Mouse (Mus musculus) stomach, embryonic 15.5 days (tissue): ENCODE measurements around the gene Foxg1. TPM values are rescaled to one million over a fixed set of nuclear protein-coding genes. Genes with fewer than 3 reads are reported as not detected.
A peak's percentile ranks its signal among the peaks of the same experiment; 100 is the strongest.

Experiments
- ATAC-seq: fragments of 200-750 bp; cut with Nextera tagmentation; 2 replicates; pipeline ENCODE4 v1.8.0; 2017; ENCODE audit warnings: low read depth, moderate number of reproducible peaks, moderate TSS enrichment; ENCODE audit not compliant: insufficient read depth, low FRiP score
- H3K27ac ChIP-seq: fragments of 300-500 bp; sonication (generic); 2 replicates; pipeline ENCODE4 v1.5.1; 2015; ENCODE audit warnings: mild to moderate bottlenecking, inconsistent platforms
- H3K27me3 ChIP-seq: fragments of 300-500 bp; sonication (generic); replicated peaks from 2 replicates; pipeline ENCODE4 v1.6.1; 2015; ENCODE audit warnings: inconsistent platforms
- H3K36me3 ChIP-seq: fragments of 300-500 bp; sonication (generic); 2 replicates; pipeline ENCODE4 v1.6.1; 2015; ENCODE audit warnings: inconsistent platforms
- H3K4me1 ChIP-seq: fragments of 300-500 bp; sonication (generic); 2 replicates; pipeline ENCODE4 v1.6.1; 2015; ENCODE audit warnings: inconsistent platforms
- H3K4me2 ChIP-seq: fragments of 300-500 bp; sonication (generic); 2 replicates; pipeline ENCODE4 v1.6.1; 2015; ENCODE audit warnings: mild to moderate bottlenecking, inconsistent platforms
- H3K4me3 ChIP-seq: fragments of 300-500 bp; sonication (generic); replicated peaks from 2 replicates; pipeline ENCODE4 v1.5.1; 2015; ENCODE audit warnings: inconsistent platforms
- H3K9ac ChIP-seq: fragments of 300-500 bp; sonication (generic); 2 replicates; pipeline ENCODE4 v1.6.1; 2015; ENCODE audit warnings: inconsistent platforms
- H3K9me3 ChIP-seq: fragments of 300-500 bp; sonication (generic); 2 replicates; pipeline ENCODE4 v1.6.1; 2016; ENCODE audit warnings: inconsistent platforms
- WGBS: fragments of 180-500 bp; shearing (Covaris S2); methylation state at CpG from one replicate; pipeline ENCODE4 v1.1.7; 2015; 5-methylcytosine and 5-hydroxymethylcytosine counted together
- polyA plus RNA-seq: library from polyadenylated mRNA; unstranded; fragments of >200 nt; fragmentation: Nextera tagmentation; extraction: Ambion mirVana; gene quantifications from 2 replicates; pipeline ENCODE4 v1.2.1, GENCODE M21; 2015

The Foxg1 gene
- polyA plus RNA-seq, 1 experiment from 2014 or later: 0.06 TPM

GRCm38 (mm10) chr12:49387856-49388598 lies 5.6 kb downstream of the Foxg1 start:
- no peaks in the 10 kb centered on the region for H3K36me3 ChIP-seq
- H3K4me3 ChIP-seq: no peak overlapping the region
- no peak overlapping the region for H3K4me2 ChIP-seq
- no peak overlapping the region for H3K9ac ChIP-seq
- no peak for ATAC-seq
- peaks cover 63% of the 10 kb centered on the region for H3K27me3 ChIP-seq
- peaks cover 16% of the 10 kb centered on the region for H3K4me1 ChIP-seq
- H3K9me3 ChIP-seq: no peaks in the 10 kb centered on the region
- 8% methylated on average over 2 of the region's 2 CpGs for WGBS
- H3K27ac ChIP-seq: no peak overlapping the region

GRCm38 (mm10) chr12:49389666-49390065 lies 7.2 kb downstream of the Foxg1 start:
- 7% methylated on average over 5 of the region's 5 CpGs for WGBS

DNA sequence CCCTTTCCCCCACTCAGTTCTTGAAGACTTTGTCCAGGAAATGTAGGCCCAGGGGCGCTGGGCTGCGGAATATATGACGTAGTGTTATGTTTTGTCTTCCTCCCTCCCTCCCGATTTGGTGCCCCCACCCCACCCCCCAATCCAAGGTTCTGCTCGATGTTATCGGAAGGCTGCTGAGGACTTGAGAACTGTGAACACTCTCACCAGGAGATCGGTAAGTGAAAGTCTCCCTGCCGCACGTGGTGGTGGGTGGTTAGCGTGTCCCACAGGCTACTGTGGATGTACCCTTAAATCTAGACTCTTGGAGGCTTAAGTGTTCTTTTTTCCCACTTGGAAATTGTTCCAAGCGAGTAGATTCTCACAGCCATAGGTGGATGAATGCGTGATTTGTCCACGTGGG lies 7.8 kb downstream of the Foxg1 start:
- Histone ChIP-seq H3K27me3 (peaks cover 58% of the 10 kb centered on the region), H3K36me3 (no peaks in the 10 kb centered on the region), H3K4me3 (no peak overlapping the region), H3K4me2 (no peak overlapping the region), H3K9me3 (no peaks in the 10 kb centered on the region), H3K9ac (no peak overlapping the region), H3K27ac (no peak overlapping the region), H3K4me1 (peaks cover 4% of the 10 kb centered on the region; the same call in 1 of the 2 replicates)
- WGBS: 8% methylated on average over 13 of the region's 13 CpGs
- no peak for ATAC-seq

More at GRCm38 (mm10) chr12:49389666-49390065, 7.2 kb downstream of the Foxg1 start:
- H3K4me1 ChIP-seq: peaks cover 5% of the 10 kb centered on the region; the same call in 1 of the 2 replicates
- H3K36me3 ChIP-seq: no peaks in the 10 kb centered on the region
- no peak overlapping the region for H3K4me3 ChIP-seq
- peaks cover 58% of the 10 kb centered on the region for H3K27me3 ChIP-seq
- no peak overlapping the region for H3K9ac ChIP-seq
- no peaks in the 10 kb centered on the region for H3K9me3 ChIP-seq
- H3K4me2 ChIP-seq: no peak overlapping the region
- H3K27ac ChIP-seq: no peak overlapping the region
- no peak for ATAC-seq

- Histone ChIP-seq H3K36me3 (no peaks in the 10 kb centered on the region), H3K4me3 (peak overlapping the region; percentile 26), H3K9me3 (no peaks in the 10 kb centered on the region), H3K27ac (no peak overlapping the region), H3K27me3 (peaks cover 55% of the 10 kb centered on the region), H3K4me2 (peak overlapping the region; percentile 44), H3K9ac (no peak overlapping the region), H3K4me1 (peaks cover 4% of the 10 kb centered on the region; the same call in 1 of the 2 replicates)
- ATAC-seq: no peak
- 6% methylated on average over 9 of the region's 9 CpGs for WGBS
Measured at GRCm38 (mm10) chr12:49390926-49391304, 8.5 kb downstream of the Foxg1 start.

DNA sequence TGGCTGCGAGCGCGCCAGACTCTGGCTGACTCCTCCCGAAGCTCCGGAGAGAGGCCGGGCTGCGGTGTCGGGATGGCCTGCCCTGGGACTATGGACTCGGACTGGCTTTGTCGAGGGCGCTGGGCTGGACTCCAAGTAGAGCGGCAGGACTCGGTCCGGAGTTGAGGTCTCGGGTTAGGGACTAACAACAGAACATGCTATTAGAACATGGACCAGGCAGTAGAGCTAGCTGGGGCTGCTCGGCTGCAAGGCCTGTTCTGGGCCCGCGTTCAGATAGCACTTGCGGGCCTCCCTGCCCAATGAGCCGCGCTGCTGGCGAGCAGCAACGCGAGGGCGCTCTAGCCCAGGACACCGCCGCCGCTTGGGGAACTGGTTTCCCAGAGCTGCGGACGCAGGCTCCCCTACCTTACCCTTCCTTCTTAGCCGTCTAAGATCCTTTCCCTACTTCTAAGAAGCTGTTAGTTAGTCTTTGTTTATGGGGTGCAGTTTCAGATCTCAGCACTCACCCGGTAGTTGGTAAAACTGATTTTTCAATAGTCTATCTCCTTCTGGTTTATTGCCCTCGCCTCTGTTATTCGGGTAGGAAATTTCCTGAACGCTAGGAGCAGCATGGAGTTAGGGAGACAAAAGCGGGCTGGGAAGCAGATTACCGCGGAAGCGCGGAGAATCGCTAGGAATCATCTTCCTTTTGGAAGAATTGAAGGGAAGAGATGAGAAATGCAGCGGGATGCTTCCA lies 9.0 kb downstream of the Foxg1 start:
- WGBS: under 1% methylated on average over 42 of the region's 42 CpGs
- Histone ChIP-seq H3K4me1 (peaks cover 4% of the 10 kb centered on the region; the same call in 1 of the 2 replicates), H3K9ac (no peak overlapping the region), H3K27me3 (peaks cover 54% of the 10 kb centered on the region), H3K9me3 (no peaks in the 10 kb centered on the region), H3K27ac (no peak overlapping the region), H3K4me3 (peak overlapping the region; percentile 26), H3K4me2 (peak overlapping the region; percentile 44), H3K36me3 (no peaks in the 10 kb centered on the region)
- peak; percentile 89 for ATAC-seq

DNA sequence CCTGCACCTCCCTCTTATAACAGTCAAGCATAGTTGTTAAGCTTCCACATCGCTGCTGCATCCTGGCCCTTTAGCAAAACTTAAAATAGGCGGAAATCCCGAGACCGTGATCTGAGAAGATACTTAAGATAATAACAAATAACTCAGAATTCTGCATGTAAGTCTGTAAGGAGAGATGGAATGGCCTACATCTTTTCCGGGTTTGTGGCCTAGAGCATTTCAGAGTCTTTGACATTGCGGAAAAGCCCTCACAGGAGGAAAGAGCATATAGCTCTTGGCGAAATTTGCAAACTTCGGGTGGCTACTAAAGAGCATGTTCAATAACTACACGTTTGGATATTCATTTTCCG lies 9.6 kb downstream of the Foxg1 start:
- Histone ChIP-seq H3K36me3 (no peaks in the 10 kb centered on the region), H3K9me3 (no peaks in the 10 kb centered on the region), H3K4me3 (0 out of 2 replicates have a peak overlapping the region, but pooled peaks have one; percentile 26), H3K9ac (no peak overlapping the region), H3K4me1 (peaks cover 4% of the 10 kb centered on the region; the same call in 1 of the 2 replicates), H3K27me3 (peaks cover 59% of the 10 kb centered on the region), H3K4me2 (peak overlapping the region; percentile 44), H3K27ac (no peak overlapping the region)
- no peak for ATAC-seq
- 4% methylated on average over 10 of the region's 10 CpGs for WGBS

GRCm38 (mm10) chr12:49392876-49393275 lies 10.4 kb downstream of the Foxg1 start:
- no peak for ATAC-seq
- Histone ChIP-seq H3K36me3 (no peaks in the 10 kb centered on the region), H3K27me3 (peaks cover 64% of the 10 kb centered on the region), H3K9me3 (no peaks in the 10 kb centered on the region), H3K4me3 (no peak overlapping the region), H3K4me2 (no peak overlapping the region), H3K27ac (no peak overlapping the region), H3K9ac (no peak overlapping the region), H3K4me1 (peaks cover 4% of the 10 kb centered on the region; the same call in 1 of the 2 replicates)
- 6% methylated on average over 5 of the region's 5 CpGs for WGBS

GRCm38 (mm10) chr12:49393639-49394038 lies 11.2 kb downstream of the Foxg1 start:
- H3K27me3 ChIP-seq: peaks cover 64% of the 10 kb centered on the region
- H3K9me3 ChIP-seq: no peaks in the 10 kb centered on the region
- no peak for ATAC-seq
- no peak overlapping the region for H3K4me2 ChIP-seq
- H3K36me3 ChIP-seq: no peaks in the 10 kb centered on the region
- H3K27ac ChIP-seq: no peak overlapping the region
- 8% methylated on average over 3 of the region's 3 CpGs for WGBS
- H3K4me1 ChIP-seq: peaks cover 4% of the 10 kb centered on the region; the same call in 1 of the 2 replicates
- H3K9ac ChIP-seq: no peak overlapping the region
- no peak overlapping the region for H3K4me3 ChIP-seq

DNA sequence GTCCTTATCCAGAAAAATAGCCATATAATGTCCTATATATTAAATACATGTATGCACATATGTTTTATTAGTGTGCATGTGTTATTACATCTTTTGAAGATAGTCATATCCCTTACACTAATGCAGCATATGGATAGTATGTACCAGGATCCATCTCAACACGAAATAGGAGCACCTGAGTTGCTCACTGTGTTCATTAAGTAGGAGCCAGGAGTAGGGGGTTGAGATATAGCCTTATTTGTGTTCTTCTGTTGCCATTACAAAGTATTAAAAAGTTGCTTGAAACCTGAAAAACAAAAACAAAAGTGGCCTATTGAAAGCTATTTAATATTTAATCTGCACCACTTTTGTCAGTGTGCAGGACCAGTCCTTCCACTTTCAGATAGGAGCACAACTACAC lies 11.7 kb downstream of the Foxg1 start:
- 9% methylated on average over 1 of the region's 1 CpGs for WGBS
- Histone ChIP-seq H3K27me3 (peaks cover 66% of the 10 kb centered on the region), H3K4me3 (no peak overlapping the region), H3K4me1 (peaks cover 4% of the 10 kb centered on the region; the same call in 1 of the 2 replicates), H3K9ac (no peak overlapping the region), H3K36me3 (no peaks in the 10 kb centered on the region), H3K9me3 (no peaks in the 10 kb centered on the region), H3K27ac (no peak overlapping the region), H3K4me2 (no peak overlapping the region)
- no peak for ATAC-seq

DNA sequence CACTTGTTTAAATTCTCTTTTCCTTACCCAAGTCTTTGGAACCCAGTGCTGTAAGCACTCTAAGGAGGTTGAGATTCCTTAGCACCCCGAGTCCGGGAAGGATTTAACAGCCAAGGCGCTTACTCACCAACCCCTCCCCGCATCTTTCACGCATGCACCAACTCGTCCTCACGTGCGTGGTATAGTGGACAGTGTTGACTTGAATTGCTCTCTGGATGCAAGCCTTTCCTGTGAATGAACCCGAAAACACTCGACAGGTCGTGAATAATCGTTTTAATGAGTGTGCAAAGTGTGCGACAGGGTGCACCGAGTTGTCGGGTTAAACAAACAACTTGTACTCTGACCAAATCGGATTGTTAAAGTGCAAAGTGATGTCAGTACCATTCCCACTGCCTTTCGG lies 12.4 kb downstream of the Foxg1 start:
- Histone ChIP-seq H3K27me3 (peaks cover 66% of the 10 kb centered on the region), H3K9me3 (no peaks in the 10 kb centered on the region), H3K36me3 (no peaks in the 10 kb centered on the region), H3K27ac (no peak overlapping the region), H3K4me1 (peaks cover 4% of the 10 kb centered on the region; the same call in 1 of the 2 replicates), H3K4me3 (no peak overlapping the region), H3K4me2 (no peak overlapping the region), H3K9ac (no peak overlapping the region)
- no peak for ATAC-seq
- 1% methylated on average over 17 of the region's 17 CpGs for WGBS

DNA sequence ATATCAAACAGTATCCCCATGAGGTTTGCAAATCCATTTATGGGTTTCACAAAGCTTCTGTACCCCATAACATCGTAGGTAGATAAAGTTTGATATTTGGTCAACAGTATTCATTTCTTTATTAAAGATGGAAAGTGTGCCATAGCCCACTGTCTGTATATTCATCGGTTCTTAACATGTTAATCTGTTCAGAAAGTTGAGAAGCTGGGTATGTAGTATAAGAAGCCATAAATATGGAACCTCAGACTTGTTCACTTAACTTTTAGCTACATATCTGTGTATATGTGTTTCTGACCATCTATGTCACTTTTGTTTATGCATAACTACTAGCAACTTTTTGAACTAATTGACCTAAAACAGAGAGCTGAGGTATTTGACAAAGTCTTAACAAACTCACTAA lies 13.5 kb downstream of the Foxg1 start:
- no peaks in the 10 kb centered on the region for H3K36me3 ChIP-seq
- H3K4me1 ChIP-seq: peaks cover 4% of the 10 kb centered on the region; the same call in 1 of the 2 replicates
- no peak overlapping the region for H3K9ac ChIP-seq
- no peak overlapping the region for H3K4me2 ChIP-seq
- no peak overlapping the region for H3K4me3 ChIP-seq
- 23% methylated on average over 2 of the region's 2 CpGs for WGBS
- peaks cover 68% of the 10 kb centered on the region for H3K27me3 ChIP-seq
- H3K9me3 ChIP-seq: no peaks in the 10 kb centered on the region
- ATAC-seq: no peak
- no peak overlapping the region for H3K27ac ChIP-seq

- H3K4me1 ChIP-seq: peaks cover 7% of the 10 kb centered on the region
- ATAC-seq: no peak
- WGBS: 36% methylated on average over 1 of the region's 1 CpGs
Measured at GRCm38 (mm10) chr12:49396776-49397175, 14.3 kb downstream of the Foxg1 start.

More at GRCm38 (mm10) chr12:49396776-49397175, 14.3 kb downstream of the Foxg1 start:
- no peak overlapping the region for H3K9ac ChIP-seq
- H3K4me3 ChIP-seq: no peak overlapping the region
- no peaks in the 10 kb centered on the region for H3K36me3 ChIP-seq
- no peaks in the 10 kb centered on the region for H3K9me3 ChIP-seq
- no peak overlapping the region for H3K4me2 ChIP-seq
- H3K27me3 ChIP-seq: peaks cover 68% of the 10 kb centered on the region
- no peak overlapping the region for H3K27ac ChIP-seq
